Mouse (Mus musculus) CD4-positive, CD25-positive, alpha-beta regulatory T cell, adult 4 months (primary cell): ENCODE measurements around the gene Adamtsl1. TPM values are rescaled to one million over a fixed set of nuclear protein-coding genes. Genes with fewer than 3 reads are reported as not detected.

ENCODE experiments used
- ATAC-seq: one replicate; pipeline ENCODE4 v1.8.0; 2017
- polyA plus RNA-seq, 2 experiments: library from polyadenylated mRNA; unstranded; fragments of 100-300 nt; shearing (Covaris generic); gene quantifications; one replicate each; pipeline ENCODE4 v1.2.1; 2017

The Adamtsl1 gene
- polyA plus RNA-seq, 2 experiments from 2014 or later, result not detected

DNA sequence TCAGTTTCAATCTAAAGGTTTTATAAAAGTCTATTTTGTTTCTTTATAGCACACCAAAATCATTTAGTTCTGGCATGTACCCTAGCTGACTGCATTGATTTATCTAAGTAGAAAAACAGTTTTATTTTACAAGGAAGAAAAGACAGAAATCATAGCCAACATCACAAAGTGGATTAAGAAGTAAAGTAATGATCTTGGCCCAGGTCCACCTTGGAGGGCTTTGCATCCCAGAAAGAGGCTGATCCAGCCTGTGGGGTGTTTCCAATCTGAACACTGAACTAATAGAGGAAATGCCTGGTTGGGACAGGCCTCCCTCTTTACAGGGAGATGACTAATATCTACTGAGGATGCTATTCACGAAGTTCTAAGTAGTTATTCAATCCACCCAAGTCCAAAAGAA, 163.6 kb downstream of the Adamtsl1 start:
- no peak for ATAC-seq

DNA sequence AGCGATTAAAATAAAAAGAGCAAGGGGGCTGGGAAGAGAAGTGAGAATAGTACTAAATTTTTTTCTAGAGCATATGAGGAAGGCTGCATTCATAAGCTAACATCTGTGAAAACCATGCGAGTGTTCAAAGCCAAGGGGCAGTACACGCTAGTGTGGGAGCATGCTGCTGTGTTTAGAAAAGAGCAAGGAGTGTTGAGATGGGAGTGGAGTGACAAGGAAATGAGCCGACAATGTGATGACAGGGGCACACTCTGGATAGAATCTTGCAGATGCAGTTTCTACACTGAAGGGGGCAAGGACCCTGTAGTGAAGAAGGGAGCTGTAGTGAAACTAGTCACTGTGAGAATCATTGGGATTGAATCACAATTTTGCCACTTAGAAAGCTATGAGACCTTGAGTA, 172.2 kb downstream of the Adamtsl1 start:
- ATAC-seq, result no peak

DNA sequence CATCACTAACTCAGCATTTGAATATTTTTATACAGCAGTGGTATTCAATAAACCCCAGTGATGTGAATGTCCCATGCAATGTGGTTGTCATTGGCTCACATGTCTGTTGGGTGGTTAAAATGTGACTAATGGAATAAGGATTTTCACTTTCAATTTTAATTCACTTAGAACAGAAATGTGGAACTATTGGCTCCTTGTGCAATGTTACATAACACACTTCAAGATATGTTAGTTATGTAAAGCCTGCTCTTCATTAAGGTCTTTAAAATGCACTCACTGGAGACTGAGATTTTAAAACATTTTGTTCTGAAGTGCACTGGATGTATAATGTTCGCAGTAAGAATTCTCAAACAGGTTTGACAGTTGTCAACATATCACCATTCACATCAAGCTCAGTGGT, 181.3 kb downstream of the Adamtsl1 start:
- ATAC-seq, result no peak

DNA sequence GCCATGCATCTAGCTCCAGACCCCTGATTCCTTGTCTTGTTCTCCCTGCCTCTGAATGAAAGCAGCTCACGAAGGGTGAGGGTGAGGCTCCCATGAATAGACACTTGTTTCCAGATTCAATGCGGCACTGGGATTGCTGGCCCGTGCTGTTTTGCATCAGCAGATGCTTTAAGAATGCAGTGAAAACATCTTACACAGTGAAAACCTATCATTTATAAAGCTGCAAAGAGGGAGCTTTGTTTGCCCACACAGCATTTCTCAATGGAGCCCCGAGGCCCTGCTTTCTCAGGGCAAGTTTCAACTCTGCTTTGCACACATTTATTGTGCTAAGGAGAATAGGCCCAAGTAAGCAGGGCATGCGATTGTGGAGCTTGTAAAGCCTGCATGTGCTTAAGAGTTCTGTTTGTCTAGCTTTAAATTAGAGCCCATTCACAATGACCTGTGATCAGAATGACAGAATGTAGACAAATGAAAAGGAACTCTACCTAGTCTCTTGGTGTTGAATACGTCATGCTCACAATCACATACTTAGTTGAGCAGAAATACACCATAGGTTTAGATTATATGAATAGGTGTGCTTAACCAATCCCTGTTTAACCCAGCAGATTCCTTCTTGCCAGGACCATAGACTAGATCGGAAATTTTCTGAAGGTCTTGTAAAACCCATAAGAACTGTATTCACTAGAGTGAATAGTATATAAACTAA, 193.5 kb downstream of the Adamtsl1 start:
- ATAC-seq, result no peak

DNA sequence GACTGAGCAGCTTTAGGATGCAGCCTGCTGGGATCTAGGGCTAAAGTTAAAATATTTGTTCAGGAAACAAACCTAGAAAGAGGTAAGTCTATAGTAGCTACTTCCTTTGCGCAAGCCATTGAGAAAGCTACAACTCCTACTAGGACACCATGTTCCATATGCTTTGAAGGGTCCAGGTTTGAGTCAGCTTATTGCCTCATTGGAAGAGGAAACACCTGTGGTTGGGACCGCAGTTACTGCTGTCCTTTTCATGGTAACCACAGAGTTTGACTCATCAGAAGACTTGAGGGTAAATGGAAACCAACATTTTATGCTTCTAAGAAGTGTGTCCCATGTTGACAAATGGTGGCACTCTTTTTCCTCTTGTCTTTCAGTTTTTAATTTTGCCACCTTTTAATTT, 195.7 kb downstream of the Adamtsl1 start:
- no peak for ATAC-seq

DNA sequence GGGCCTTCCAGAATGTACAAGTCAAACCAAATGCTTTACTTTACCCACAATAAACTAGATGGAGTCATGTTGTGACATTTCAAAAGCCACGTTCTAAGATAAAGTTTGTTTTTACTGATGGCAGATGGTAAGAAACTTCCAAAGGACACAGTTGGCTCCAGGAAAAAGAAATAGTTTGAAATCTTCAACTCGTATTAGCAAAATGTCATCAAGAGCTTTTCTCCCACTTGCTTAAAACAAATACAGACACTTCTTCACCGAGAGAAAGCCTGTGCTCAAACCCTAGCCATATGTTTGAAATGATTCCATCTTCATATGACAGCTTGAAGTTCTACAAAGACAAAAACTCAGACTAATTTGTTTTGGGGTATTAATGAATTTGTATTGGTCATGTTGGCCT, 211.0 kb downstream of the Adamtsl1 start:
- ATAC-seq, result no peak

DNA sequence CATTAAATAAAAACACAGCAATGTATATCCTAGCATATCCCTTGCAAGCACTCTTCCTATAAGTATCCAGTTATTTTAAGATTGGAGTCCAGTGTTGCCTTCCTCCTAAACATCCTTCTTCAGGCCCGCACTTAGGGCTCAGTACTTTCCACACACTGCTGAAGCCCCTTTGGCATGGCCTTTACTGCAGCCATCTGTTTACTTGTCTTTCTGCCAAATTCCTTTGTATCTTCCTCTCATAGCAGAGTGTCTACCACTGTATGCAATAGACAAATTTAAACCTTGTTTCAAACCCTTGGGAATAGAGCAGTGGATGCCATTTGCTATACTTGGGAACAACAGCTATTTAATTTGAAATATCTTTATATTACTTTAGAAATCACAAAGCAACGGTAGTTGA, 213.8 kb downstream of the Adamtsl1 start:
- no peak for ATAC-seq

DNA sequence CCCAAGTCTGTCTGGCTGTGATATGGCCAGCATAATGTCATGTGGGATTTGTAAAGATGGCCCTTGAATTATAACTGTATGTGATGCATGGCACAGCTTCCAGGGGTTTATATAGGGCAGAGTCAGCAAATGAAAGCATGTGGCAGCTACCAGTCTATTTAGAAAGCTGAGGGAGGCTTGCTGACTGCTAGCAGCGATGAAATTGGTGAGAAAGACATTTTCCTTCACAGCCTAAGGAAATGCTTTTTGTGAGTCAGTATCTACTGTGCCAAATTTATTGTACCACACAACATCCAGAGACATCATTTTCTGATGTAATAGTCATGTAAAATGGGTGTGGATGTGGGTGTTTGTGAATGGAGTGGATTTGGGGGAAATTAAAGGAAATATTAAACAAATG, 214.4 kb downstream of the Adamtsl1 start:
- no peak for ATAC-seq

DNA sequence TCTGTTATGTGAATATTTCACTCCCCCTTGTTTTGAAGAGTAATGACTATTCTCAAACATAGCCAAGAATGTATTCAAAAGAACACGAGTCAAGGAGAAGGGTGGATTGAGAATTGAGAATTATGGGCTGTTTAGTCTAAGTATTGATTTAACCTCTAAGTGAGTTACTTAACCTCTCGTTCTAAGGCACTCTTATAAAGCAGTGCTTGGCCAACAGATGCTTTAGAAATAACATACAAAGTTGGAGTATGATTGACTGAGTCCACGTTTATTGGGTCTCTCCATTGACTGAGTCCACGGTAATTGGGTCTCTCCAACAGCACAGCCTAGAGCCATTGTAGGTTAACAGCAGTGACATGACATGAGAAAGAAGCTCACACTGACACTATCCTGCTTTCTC, 226.5 kb downstream of the Adamtsl1 start:
- no peak for ATAC-seq

DNA sequence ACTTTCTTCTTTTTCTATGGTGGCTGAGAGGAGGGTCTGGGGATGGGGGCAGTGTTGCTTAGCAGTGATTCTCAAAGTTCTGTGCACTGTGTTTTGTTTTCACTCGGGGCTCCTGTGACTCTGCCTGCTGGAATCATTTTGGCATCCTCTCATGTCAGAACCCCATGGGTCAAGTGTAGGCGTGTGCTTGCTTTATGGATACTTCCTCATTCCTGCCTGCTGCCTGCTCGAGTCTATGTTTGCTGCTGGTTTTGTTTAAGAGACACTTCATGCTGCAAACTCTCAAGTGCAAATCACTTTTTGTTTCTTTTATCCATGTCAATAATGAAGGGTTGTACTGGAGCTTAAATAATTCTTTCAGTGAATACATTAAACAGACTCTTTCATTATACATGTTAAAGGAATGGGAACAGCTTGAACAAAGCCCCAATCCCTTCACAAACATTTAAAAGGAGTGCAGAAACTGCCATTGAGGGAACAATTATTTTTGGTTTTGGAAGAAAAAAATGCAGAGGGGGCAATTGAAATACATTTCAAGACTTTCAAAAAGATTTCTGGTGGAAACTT, 227.9 kb downstream of the Adamtsl1 start:
- no peak for ATAC-seq

DNA sequence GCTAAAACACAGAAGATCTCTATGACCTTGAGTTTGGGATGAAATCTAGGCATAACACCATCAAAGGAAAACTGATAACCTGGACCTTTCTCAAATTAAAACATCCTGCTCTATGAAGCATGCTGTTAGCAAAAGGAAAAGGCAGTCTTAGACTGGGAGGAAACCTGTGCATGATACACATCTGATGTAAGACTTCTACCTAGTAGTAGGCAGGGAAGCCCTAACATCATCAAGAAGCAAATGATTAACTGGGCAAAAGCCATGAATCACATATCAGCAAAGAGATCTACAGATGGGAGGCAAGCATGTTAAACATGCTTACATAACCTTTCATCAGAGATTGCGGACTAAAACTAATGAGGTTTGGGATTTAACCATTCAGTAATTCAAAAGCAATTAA, 229.5 kb downstream of the Adamtsl1 start:
- ATAC-seq, result no peak

DNA sequence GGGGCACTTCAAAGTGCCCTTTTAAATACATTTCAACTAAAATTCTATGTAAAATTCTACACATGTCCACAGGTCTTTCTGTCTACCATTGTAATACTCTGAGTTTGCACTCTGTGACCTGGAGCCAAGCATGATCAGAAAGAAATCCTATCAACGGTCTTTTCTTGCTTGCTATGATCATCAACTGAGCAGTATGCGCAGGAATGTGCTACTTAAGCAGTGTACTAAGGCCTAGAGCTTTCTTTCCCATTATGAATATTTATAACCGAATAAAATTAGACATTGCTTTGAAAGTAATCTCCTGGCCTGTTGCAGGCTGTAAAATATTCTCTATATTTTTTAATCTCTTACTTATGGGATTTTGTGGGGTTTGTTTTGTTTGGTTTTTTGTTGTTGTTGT, 248.7 kb downstream of the Adamtsl1 start:
- ATAC-seq, result no peak

DNA sequence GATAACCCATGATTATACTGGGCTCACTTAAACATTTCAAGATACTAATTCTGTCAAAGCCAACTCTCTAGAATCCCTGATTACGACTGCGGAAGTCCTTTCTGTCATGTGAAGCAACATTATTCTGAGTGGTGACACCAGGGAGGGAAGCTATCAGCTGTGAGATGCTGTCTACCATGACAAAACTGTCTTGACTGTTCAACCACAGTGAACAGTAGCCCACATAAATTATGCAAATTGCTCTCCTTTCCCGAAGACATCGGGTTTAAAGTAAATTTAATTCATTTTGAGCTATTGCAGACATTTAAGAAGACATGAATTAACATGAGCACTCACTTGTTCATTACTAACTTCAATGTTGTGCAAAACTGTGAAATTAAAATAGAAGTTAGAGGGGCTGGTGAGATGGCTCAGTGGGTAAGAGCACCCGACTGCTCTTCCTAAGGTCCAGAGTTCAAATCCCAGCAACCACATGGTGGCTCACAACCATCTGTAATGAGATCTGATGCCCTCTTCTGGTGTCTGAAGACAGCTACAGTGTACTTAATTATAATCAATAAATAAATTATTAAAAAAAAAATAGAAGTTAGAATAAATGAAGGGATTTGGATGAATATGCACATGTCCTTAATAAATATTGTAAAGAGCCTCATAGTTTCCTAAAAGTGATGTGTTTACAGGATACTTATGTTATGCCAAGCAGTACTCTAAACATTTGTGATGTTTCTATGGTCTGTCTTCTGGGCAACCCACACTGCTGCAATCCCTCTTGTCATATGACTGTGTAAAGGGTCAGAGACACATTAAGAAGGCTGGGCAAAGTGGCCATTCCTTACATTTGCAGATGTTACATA, 249.4 kb downstream of the Adamtsl1 start:
- ATAC-seq, result no peak

DNA sequence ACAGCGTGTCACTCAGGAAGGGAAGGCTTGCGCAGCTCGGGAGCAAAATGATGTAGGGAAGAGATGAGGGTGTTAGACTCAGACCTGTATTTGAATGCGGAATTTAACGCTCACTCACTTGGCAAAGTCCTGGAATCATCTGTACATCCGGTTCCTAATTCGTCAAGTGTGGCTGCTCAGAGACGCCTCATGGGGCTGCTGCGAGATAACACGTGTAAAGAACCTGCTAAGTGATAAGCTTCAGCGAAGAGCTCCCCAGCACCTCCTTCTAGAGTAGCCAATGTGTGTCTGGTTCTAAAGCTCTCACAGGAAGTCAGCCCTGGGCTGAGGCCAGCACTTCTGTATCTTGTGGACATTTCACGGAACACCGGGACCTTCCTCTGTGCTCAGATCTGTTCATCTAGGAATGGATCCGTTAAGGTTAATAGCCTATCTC, 250.1 kb downstream of the Adamtsl1 start:
- ATAC-seq, result no peak

DNA sequence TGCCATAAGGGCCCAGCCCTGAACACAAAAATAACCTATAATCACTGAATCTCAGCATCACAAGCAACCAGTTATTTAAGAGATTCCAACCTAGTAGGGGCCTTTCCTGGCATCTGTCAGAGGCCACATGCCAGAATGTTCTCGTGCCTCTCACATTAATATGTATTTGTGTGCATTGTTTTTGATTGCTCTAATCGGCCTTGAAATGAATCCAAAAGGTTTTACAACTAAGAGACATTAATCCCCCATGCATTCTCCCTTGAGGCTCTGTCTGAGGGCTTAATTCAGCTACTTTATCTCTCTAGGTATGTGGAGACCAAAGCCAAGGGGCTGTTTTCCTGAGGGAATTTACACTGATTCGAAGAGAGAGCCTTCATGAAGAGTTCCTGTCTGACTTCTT, 250.5 kb downstream of the Adamtsl1 start:
- ATAC-seq, result no peak

DNA sequence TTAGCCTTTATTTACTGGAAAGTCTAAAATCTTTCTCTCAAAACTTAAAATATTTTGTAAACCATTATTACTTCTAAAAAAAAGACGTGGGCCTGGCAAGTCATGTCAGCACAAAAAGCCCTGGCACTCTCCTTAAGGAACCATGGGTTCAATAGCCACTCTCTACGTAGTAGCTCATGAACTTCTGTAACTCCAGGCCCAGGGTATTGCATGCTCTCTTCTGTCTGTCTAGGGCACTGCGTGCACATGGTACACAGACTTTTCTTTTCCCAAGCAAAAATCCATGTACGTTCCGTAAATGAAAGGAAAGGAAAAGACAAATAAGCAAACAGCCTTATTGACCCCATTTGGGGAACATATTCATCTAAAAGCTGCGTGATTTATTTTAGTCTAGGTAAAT, 253.7 kb downstream of the Adamtsl1 start:
- no peak for ATAC-seq

DNA sequence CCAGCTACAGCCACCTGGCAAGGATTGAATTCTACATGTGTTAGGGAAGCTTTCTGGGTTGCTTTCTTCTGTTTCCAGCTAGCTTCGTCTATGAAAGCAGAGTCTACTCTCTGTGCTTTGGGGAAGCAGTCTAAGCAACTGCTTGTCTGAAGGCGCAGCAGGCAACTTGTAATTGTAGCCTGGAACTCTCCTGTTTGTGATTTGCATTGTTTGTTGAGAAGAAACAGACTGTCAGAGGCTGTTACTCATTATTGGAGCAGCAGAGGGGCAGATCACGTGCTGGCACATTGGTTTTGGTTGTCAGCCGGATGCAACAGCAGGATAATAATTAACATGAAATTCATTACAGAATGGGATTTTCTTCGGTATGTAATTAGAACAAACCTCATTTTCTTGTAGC, 254.1 kb downstream of the Adamtsl1 start:
- no peak for ATAC-seq

DNA sequence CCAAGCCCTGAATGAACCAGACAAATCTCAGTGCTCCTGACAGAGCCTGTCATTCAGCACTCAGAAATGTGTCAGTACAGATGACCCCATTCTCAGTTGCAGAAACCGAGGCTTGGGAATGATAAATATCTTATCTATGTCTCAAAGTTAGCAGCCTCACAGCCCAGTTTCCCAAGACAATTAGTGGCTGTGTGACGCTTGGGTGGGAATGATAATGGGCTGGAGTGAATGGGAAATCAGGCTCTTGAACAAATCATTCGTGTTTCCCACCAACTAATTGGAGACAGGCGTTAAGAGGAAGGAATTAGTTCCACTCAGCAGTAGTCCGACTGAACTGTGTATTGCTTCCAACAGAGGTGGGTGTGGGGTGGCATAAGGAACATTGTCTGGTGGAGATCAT, 268.5 kb downstream of the Adamtsl1 start:
- no peak for ATAC-seq

DNA sequence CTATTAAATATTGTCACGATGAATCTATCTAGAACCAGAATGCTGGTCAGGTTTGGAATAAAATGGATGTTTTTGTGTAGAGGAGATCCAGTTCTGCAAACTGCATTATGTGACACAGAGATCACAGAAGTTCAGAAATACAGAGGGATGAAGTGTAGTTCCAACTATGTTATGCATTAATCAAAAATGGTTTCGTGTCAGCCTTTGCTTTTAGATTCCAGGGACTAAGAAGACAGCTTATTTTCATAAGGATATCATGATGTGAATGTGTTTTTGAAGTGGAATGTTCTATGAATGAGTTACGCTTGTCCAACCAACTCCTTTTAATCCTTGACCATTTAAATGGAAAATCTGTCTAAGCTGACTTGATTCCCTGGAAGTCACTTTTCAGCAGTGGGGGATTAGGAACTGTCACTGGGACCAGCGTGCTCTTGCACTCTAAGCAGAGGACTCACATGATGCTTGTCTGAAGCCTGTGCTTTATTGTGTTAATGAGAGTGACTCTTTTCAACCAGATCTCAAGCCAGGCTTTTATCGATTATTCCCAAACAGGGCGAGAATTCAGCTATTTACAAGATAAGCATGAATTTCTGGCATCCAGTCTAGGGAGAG, 269.9 kb downstream of the Adamtsl1 start:
- ATAC-seq, result no peak

DNA sequence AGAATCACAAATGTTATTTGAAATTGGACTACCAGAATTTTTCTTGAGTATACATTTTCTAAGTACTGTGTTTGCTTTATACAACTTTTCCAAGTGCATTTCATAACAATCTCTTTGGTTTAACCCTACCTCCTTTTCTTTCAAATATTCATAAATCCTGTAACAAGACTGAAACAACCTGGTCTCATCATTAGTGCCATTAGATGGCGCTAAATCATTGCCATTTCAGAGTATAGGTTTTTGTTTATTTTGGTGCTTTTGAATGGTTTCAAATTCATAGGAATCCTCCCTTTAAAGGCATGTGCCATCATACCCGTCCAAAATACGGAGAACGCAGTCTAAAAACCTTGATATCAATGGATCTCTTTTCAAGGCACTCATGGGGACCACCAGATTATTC, 270.5 kb downstream of the Adamtsl1 start:
- ATAC-seq, result no peak

DNA sequence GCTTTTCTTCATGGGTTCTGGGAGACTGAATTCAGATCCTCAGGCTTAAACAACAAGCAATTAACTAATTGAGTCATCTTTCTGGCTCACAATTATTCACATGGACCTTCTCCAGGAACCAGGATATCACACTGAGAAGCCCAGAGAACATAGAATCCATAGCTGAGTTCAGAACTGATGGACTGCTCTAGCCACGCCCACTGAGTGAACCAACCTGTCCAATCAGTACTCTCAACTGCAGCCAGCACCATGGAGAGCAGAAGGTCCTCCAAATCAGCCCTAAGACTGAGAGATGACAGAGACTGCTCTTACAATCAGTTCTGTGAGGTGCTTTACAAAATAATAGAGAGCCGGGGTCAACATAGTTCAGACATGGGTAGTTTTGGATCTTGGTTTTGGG, 276.3 kb downstream of the Adamtsl1 start:
- ATAC-seq, result no peak

DNA sequence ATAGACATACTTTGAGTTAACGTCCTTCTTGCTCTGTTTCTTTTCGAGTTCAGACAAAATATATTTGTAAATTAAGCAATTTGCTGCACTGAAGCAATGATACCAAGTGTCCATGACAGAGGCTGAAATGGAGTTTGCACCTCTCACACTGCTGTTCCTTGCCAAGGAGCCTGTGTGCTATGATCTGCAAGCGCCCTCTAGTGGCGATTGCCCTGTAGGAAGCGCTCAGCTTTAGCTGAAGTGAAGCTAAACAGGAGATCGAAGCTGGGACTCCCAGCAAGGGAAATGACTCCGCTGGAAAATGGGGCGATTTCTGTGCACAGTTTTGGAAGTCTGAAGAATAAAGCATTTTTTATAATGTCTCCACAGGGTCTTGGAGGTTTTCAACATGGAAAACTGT, 287.8 kb downstream of the Adamtsl1 start:
- ATAC-seq, result no peak

DNA sequence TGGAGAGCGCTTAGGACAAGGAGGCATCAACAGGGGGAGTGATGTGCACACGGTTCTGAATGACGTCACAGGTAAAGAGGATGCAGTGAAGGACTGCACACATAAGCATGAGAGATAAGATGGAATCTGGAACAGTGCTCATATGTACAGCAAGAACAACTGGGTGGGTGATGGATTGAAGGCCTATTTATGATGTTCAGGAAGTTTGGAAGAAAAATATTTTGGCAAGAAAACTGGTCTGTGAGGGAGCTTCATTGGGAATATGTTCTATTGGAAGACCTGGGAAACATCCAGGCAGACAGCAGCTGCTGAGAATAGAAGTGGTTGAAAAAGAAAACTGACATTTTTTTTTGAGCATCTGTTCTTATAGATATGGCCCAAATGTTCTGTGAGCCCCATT, 300.4 kb downstream of the Adamtsl1 start:
- ATAC-seq, result no peak

DNA sequence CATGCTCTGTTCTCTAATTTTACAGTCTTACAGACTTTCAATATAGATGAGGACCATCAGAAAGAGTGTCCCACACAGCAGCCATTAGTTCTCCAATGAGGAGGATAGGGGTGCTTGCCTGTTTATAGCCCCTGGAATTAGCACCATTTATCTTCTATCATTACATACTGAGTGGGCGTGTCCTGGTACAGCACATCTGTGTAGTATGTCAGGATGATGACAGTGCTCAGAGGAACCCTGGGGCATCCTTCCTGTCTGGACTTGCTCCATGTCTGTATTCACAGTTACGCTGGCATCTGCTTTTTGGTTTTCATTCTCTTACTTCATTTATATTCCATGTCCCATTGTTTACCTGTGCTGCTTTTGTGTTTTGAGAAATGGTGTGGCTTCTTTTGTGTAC, 304.5 kb downstream of the Adamtsl1 start:
- no peak for ATAC-seq
